Mouse (Mus musculus) T-helper 2 cell (primary cell): Measurements from ENCODE around the gene Blm.
"Not testable (repeated sequence)": the region's sequence is repeated elsewhere in the genome, so short reads cannot be mapped to it uniquely, and the experiment has no call there.

Source experiments
- in situ Hi-C: fragments of 300-600 bp; cut with MboI, MseI; formaldehyde crosslinking; loops from one replicate; pipeline ENCODE4 v1.15.1; 2025; ENCODE audit warnings: high pct_unique_total_duplicates

Blm gene

GRCm38 (mm10) chr7:80534291-80535008, 469 bp downstream of the Blm start:
- in situ Hi-C loops, result no loop called here

GRCm38 (mm10) chr7:80531087-80531486, 3.8 kb downstream of the Blm start:
- in situ Hi-C loops, result no loop called here

- in situ Hi-C loops, result no loop called here
These were observed 4.3 kb downstream of the Blm start for GRCm38 (mm10) chr7:80530646-80531045.

- in situ Hi-C loops, result no loop called here
These were observed 8.2 kb downstream of the Blm start for GRCm38 (mm10) chr7:80526698-80527097.

GRCm38 (mm10) chr7:80512408-80513085, 22.4 kb downstream of the Blm start:
- in situ Hi-C loops, result no loop called here

- in situ Hi-C loops, result not testable (repeated sequence)
These were observed 27.2 kb downstream of the Blm start for GRCm38 (mm10) chr7:80507697-80508096.

GRCm38 (mm10) chr7:80506007-80506406, 28.9 kb downstream of the Blm start:
- in situ Hi-C loops, result no loop called here

- in situ Hi-C loops, result no loop called here
These were observed 30.0 kb downstream of the Blm start for GRCm38 (mm10) chr7:80504920-80505319.

- in situ Hi-C loops, result no loop called here
These were observed 33.9 kb downstream of the Blm start for GRCm38 (mm10) chr7:80501006-80501405.

GRCm38 (mm10) chr7:80500099-80500498, 34.8 kb downstream of the Blm start:
- in situ Hi-C loops, result no loop called here

GRCm38 (mm10) chr7:80499190-80499962, 35.5 kb downstream of the Blm start:
- in situ Hi-C loops, result no loop called here

- in situ Hi-C loops, result no loop called here
These were observed 38.3 kb downstream of the Blm start for GRCm38 (mm10) chr7:80496656-80497055.

- in situ Hi-C loops, result no loop called here
These were observed 39.7 kb downstream of the Blm start for GRCm38 (mm10) chr7:80495210-80495609.

- in situ Hi-C loops, result no loop called here
These were observed 42.9 kb downstream of the Blm start for GRCm38 (mm10) chr7:80491995-80492394.

GRCm38 (mm10) chr7:80491086-80491485, 43.8 kb downstream of the Blm start:
- in situ Hi-C loops, result no loop called here

- in situ Hi-C loops, result no loop called here
These were observed 44.6 kb downstream of the Blm start for GRCm38 (mm10) chr7:80490351-80490750.

GRCm38 (mm10) chr7:80489445-80489844, 45.5 kb downstream of the Blm start:
- in situ Hi-C loops, result no loop called here

GRCm38 (mm10) chr7:80487239-80487638, 47.7 kb downstream of the Blm start:
- in situ Hi-C loops, result no loop called here

- in situ Hi-C loops, result no loop called here
These were observed 54.8 kb downstream of the Blm start for GRCm38 (mm10) chr7:80480097-80480496.

- in situ Hi-C loops, result no loop called here
These were observed 61.1 kb downstream of the Blm start for GRCm38 (mm10) chr7:80473837-80474236.

- in situ Hi-C loops, result no loop called here
These were observed 66.1 kb downstream of the Blm start for GRCm38 (mm10) chr7:80468851-80469250.

- in situ Hi-C loops, result no loop called here
These were observed 67.6 kb downstream of the Blm start for GRCm38 (mm10) chr7:80467334-80467733.

- in situ Hi-C loops, result no loop called here
These were observed 70.1 kb downstream of the Blm start for GRCm38 (mm10) chr7:80464831-80465230.
